Mouse (Mus musculus) pancreas, adult 10 weeks (tissue): ENCODE data around the gene Smok3b. TPM values are rescaled to one million over a fixed set of nuclear protein-coding genes. Genes with fewer than 3 reads are reported as not detected.

ENCODE experiments used
- polyA plus RNA-seq: library from polyadenylated mRNA; stranded (reverse); fragments of 350-450 nt; fragmentation: Illumina TruSeq; extraction: RNeasy Lipid Tissue Mini Kit (QIAGEN cat#74804); gene quantifications from one replicate; pipeline ENCODE4 v1.2.3, GENCODE M21; 2015; ENCODE audit warnings: low read depth, low replicate concordance; ENCODE audit not compliant: insufficient read depth

Smok3b gene
- polyA plus RNA-seq, result not detected

GRCm38 (mm10) chr5:138020961-138021479 is at the start of gene Smok3b, which contains the start of gene Smok3a:
Smok3b (plus strand) TSS chr5:138021429.
Smok3a (plus strand) TSS chr5:138021261.

DNA sequence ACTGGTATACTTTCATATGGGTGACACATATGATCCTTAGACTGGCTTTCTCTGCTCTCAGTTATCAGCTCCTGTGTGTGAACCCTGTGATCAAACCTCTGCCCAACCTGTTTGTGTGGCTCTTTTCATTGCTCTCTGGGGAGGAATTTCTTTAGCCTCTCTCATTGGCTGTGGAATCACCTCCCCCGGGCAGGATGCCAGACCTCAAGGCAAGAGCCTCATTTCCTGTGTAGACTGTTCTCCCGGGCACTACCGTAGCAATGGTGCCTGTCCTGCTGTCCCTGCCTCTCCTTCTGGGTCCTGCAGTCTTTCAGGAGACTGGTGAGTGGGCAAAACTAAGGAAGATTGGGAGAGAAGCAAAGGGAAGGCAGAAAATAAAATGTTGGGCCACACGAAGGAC is 39.9 kb upstream of the Smok3b start, which contains the start of gene Azgp1:
Gene Azgp1 (plus strand): TSS at position 221 of the 400 bp plus-strand sequence.

DNA sequence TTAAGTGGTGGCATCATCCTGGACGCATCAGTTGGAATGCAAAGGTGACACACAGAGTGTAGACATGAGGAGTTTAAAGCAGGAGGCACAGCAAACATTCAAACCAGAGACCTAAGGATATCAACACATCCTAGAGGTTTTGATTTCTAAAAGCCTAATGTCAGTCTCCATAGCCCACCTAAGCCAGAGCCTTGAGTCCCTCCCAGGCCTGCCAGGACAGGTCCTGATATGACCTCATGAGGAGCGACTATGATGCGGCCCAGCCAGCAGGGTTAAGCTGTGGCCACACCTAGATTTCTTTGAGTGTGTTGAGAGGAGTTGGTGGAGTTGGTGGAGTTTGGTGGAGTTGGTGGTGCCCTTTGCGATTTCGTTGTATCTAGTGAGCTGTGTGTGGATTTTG is 31.7 kb downstream of the Smok3b start, which contains the start of gene Smok3c:
Gene Smok3c (plus strand): TSS at position 301 of the 400 bp plus-strand sequence.

DNA sequence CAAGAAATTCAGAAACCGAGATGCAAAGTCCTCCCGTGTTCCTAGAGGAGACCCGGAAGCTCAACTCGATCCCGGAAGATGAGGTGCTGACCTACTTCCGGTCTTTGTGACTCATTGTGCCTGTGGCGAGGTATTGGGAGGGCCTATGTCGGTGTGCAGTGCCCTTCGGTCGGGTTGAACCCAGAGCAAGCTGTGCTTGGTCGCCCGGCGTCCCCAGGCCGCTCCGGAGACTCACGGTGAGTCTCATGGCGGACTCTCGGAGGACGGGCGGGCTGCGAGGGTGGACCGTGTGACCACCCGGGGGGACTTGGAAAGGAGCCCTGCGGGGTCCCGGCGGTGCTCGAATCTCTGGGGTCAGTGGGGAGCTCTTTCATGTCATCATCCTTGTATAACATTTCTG is 63.8 kb downstream of the Smok3b start, which contains the start of gene Zkscan1:
Gene Zkscan1 (plus strand): TSS at position 89 of the 400 bp plus-strand sequence.

Other genes with a start within 250 kb of the Smok3b start
- gene Ppp1r35, start 242.6 kb upstream of the Smok3b start, polyA plus RNA-seq, result 6.1 TPM
- gene Mepce, start 233.8 kb upstream of the Smok3b start, polyA plus RNA-seq, result 15.2 TPM
- gene Zcwpw1, start 233.6 kb upstream of the Smok3b start, polyA plus RNA-seq, result 1.2 TPM
- gene Pilra, start 185.1 kb upstream of the Smok3b start, polyA plus RNA-seq, result 2.6 TPM
- gene Pilrb1, start 163.3 kb upstream of the Smok3b start, polyA plus RNA-seq, result not detected
- not detected for gene Pilrb2, start 149.6 kb upstream of the Smok3b start, polyA plus RNA-seq
- 1.7 TPM for gene Cyp3a13, start 99.8 kb upstream of the Smok3b start, polyA plus RNA-seq
- gene Gjc3, start 58.3 kb upstream of the Smok3b start, polyA plus RNA-seq, result not detected
- 3.8 TPM for gene Azgp1, start 39.9 kb upstream of the Smok3b start, polyA plus RNA-seq
- not detected for gene Smok3a, start 168 bp upstream of the Smok3b start, polyA plus RNA-seq
- not detected for gene Smok3c, start 31.8 kb downstream of the Smok3b start, polyA plus RNA-seq
- gene Zkscan1, start 63.7 kb downstream of the Smok3b start, polyA plus RNA-seq, result 2.7 TPM
- 4.1 TPM for gene Zscan21, start 95.5 kb downstream of the Smok3b start, polyA plus RNA-seq
- gene Zfp113, start 134.3 kb downstream of the Smok3b start, polyA plus RNA-seq, result 1.2 TPM
- 25.2 TPM for gene Cops6, start 139.6 kb downstream of the Smok3b start, polyA plus RNA-seq
- 14.3 TPM for gene Ap4m1, start 150.6 kb downstream of the Smok3b start, polyA plus RNA-seq
- 9.3 TPM for gene Mcm7, start 151.0 kb downstream of the Smok3b start, polyA plus RNA-seq
- 7.8 TPM for gene Taf6, start 166.0 kb downstream of the Smok3b start, polyA plus RNA-seq
- 5.6 TPM for gene Cnpy4, start 166.1 kb downstream of the Smok3b start, polyA plus RNA-seq
- not detected for gene Mblac1, start 172.9 kb downstream of the Smok3b start, polyA plus RNA-seq
- 0.44 TPM for gene Nxpe5, start 204.5 kb downstream of the Smok3b start, polyA plus RNA-seq
- gene Lamtor4, start 234.1 kb downstream of the Smok3b start, polyA plus RNA-seq, result 18.8 TPM
- 24.9 TPM for gene BC037034, start 242.6 kb downstream of the Smok3b start, polyA plus RNA-seq